Mouse (Mus musculus): Measurements from ENCODE around the gene Vps39. TPM values are rescaled to one million over a fixed set of nuclear protein-coding genes. Genes with fewer than 3 reads are reported as not detected.

Gene Vps39
- polyA plus RNA-seq, 1 experiment from 2014 or later, result 28.0 TPM

DNA sequence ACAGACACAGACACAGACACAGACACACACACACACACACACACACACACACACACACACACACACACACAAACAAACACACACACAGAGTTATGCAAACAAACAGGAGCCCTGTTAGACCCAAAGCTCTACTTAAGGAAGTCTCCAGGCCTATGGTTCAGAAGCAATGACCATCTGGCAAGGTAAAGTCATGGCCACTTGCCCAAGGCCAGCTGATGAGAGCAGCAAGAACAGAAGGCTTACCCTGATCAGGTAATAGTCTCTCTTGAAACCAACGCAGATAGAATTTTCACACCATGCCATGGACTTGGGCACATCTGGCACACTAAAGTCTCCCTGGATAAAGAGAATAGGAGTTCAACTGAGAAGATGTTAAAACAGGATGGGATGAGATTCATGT is 11.2 kb downstream of the Vps39 start:
- no peaks in the 10 kb centered on the region for H3K27me3 ChIP-seq (ENCODE audit: low read depth, poor library complexity, severe bottlenecking)
- peaks cover 91% of the 10 kb centered on the region for H3K36me3 ChIP-seq
- no peaks in the 10 kb centered on the region for H3K9me3 ChIP-seq (replicated peaks)
- no peak overlapping the region for H3K27ac ChIP-seq
- WGBS, result 96% methylated on average over 1 of the region's 1 CpGs
- DNase-seq (ENCODE audit: low spot score), result no peak
- H3K4me1 ChIP-seq, result no peaks in the 10 kb centered on the region
- H3K4me3 ChIP-seq, result no peak overlapping the region

DNA sequence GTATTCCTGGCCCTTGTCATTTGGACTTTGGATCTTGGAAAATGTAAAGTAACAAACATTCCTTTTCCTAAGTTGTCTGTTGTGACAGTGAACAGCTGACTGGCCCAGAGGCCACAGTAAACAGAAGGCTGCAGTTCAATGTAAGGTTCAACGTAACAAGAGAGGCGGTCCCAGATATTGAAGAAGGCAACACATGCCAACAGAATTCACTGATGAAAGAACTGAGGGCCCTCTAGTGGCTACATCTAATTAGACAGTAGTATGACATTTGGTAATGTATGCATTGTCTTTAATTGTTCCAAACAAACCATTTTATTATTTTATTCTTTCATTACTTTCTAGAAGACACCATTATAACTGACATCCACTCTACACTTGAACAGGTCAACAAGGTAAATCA is 15.1 kb downstream of the Vps39 start:
- Histone ChIP-seq H3K9me3 (replicated peaks) (no peaks in the 10 kb centered on the region), H3K27ac (no peak overlapping the region), H3K4me1 (no peaks in the 10 kb centered on the region), H3K27me3 (ENCODE audit: low read depth, poor library complexity, severe bottlenecking) (no peaks in the 10 kb centered on the region), H3K36me3 (peaks cover 86% of the 10 kb centered on the region), H3K4me3 (no peak overlapping the region)
- no peak for DNase-seq (ENCODE audit: low spot score)
- WGBS, result 90% methylated on average over 2 of the region's 2 CpGs

DNA sequence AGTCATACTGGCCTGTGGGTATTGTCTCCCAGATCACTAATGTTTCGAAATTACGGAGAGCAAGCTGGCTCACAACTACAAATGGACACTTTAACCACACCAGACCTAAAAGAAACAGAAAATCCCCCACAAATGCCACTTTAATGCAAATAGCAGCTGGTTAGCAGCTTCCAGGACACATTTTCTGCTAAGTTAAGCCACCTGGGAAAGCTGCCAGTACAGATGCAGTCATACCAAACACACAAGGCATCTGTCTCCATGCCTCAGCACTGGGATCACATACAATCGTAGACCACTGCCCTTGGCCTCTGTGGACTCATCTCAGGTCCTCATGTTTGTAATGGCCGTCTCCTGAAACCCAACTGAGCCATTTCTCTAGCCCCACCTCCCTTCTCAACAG is 21.4 kb downstream of the Vps39 start:
- DNase-seq (ENCODE audit: low spot score), result no peak
- no peak overlapping the region for H3K4me3 ChIP-seq
- no peak overlapping the region for H3K27ac ChIP-seq
- no peaks in the 10 kb centered on the region for H3K4me1 ChIP-seq
- WGBS, result 94% methylated on average over 4 of the region's 4 CpGs
- H3K9me3 ChIP-seq (replicated peaks), result no peaks in the 10 kb centered on the region
- peaks cover 85% of the 10 kb centered on the region for H3K36me3 ChIP-seq
- no peaks in the 10 kb centered on the region for H3K27me3 ChIP-seq (ENCODE audit: low read depth, poor library complexity, severe bottlenecking)

DNA sequence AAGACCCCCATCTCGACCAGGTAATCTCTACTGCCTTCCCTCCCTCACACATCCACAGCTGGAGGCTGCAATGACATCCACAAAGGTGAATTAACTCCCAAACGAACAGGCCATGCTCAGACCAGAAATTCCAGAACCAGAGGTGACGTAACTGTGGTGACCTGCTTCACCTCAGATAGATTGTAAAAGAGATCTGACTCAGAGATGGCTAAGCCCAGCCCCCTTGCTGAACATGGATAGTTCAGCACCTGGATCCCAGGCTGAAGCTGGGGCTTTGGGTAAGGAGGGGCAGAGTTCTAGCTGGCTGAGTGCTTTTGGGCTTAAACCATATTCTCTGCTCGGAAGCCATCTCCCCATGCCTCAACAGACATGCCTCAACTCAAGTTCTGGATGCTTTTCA is 37.9 kb downstream of the Vps39 start:
- Histone ChIP-seq H3K36me3 (peaks cover 40% of the 10 kb centered on the region), H3K27ac (no peak overlapping the region), H3K27me3 (ENCODE audit: low read depth, poor library complexity, severe bottlenecking) (no peaks in the 10 kb centered on the region), H3K4me3 (no peak overlapping the region), H3K4me1 (no peaks in the 10 kb centered on the region), H3K9me3 (replicated peaks) (no peaks in the 10 kb centered on the region)
- 75% methylated on average over 4 of the region's 4 CpGs for WGBS
- no peak for DNase-seq (ENCODE audit: low spot score)

DNA sequence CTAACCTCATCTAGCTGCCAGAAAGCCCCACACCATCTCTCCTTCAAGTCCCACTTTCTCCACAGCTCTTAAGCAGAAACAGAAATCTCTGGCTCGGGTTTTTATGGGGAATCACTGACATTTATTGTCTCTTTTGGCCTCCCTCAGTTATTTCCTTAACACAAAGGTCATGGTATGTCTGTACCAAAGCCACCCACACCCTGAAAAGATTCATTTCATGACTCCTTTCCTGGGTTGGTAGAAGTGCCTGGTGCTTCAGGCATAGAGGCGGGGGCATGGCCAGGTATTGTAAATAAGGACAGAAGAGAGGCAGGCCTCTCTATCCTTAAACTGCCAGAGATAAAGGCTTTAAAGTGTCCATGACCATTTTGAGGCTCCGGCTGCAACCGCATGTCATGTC is 38.5 kb downstream of the Vps39 start:
- Histone ChIP-seq H3K4me1 (no peaks in the 10 kb centered on the region), H3K4me3 (no peak overlapping the region), H3K27ac (no peak overlapping the region), H3K27me3 (ENCODE audit: low read depth, poor library complexity, severe bottlenecking) (no peaks in the 10 kb centered on the region), H3K9me3 (replicated peaks) (no peaks in the 10 kb centered on the region), H3K36me3 (peaks cover 37% of the 10 kb centered on the region)
- no peak for DNase-seq (ENCODE audit: low spot score)
- 80% methylated on average over 4 of the region's 4 CpGs for WGBS

DNA sequence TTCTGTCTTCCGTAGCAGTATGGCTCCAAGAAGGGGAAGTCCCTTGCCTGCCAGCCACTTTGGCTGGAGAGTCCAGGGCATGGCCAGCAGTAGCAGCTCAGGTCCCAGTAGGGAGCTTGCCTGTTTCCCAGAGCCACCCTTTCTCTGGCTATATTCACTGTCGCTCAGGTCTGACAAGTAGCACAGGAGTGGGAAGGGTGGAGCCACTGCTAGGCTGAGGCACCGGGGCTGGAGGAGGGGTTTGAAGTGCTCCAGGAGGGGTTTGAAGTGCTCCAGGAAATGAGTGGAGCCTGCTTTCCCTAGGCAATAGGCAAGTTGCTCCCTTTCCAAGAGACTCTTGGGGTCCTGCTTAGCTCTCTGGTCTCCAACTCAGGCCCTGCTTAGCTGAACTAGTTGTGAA is 39.0 kb downstream of the Vps39 start, which contains the start of gene Pla2g4f:
Gene Pla2g4f, minus strand, starts transcription at position 190 of the 400 bp plus-strand sequence.
- DNase-seq (ENCODE audit: low spot score), result no peak
- no peaks in the 10 kb centered on the region for H3K27me3 ChIP-seq (ENCODE audit: low read depth, poor library complexity, severe bottlenecking)
- WGBS, result 39% methylated on average over 3 of the region's 3 CpGs

DNA sequence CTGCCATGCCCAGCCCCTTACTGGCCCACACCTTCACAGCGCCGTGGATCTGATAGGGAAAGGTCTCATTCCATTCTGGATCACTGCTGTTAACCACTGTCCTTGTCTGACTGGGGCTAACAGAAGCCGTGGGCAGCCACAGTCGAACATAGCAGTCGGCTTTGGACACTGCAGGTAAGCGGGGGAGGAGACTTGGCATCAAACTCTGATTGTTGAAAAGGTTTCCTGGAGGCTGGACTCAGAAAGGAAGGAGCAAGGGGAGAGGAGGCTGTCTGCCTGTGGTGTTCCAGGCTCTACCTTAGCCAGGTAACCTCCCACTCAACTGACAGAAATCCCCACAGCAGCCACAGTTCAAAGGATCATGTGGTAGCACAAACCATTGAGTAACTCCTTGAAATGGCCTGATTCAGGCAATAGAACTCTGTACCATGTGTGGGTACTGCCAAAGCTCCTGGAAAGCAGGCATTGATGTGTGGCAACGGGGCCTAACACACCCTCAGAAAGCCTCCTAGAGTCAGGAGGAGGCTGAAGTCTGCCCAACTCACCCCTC is 40.6 kb downstream of the Vps39 start:
- no peaks in the 10 kb centered on the region for H3K27me3 ChIP-seq (ENCODE audit: low read depth, poor library complexity, severe bottlenecking)
- H3K4me1 ChIP-seq, result no peaks in the 10 kb centered on the region
- no peaks in the 10 kb centered on the region for H3K9me3 ChIP-seq (replicated peaks)
- peaks cover 15% of the 10 kb centered on the region for H3K36me3 ChIP-seq
- whole genome bisulfite sequencing, result 87% methylated on average over 7 of the region's 7 CpGs
- DNase-seq (ENCODE audit: low spot score), result no peak
- H3K27ac ChIP-seq, result no peak overlapping the region
- no peak overlapping the region for H3K4me3 ChIP-seq

More for the DNA sequence above, 39.0 kb downstream of the Vps39 start, which contains the start of gene Pla2g4f:
- H3K4me3 ChIP-seq, result no peak within 1 kb of the TSS
- no peaks in the 10 kb centered on the region for H3K9me3 ChIP-seq (replicated peaks)
- peaks cover 32% of the 10 kb centered on the region for H3K36me3 ChIP-seq
- no peaks in the 10 kb centered on the region for H3K4me1 ChIP-seq
- no peak within 1 kb of the TSS for H3K27ac ChIP-seq

DNA sequence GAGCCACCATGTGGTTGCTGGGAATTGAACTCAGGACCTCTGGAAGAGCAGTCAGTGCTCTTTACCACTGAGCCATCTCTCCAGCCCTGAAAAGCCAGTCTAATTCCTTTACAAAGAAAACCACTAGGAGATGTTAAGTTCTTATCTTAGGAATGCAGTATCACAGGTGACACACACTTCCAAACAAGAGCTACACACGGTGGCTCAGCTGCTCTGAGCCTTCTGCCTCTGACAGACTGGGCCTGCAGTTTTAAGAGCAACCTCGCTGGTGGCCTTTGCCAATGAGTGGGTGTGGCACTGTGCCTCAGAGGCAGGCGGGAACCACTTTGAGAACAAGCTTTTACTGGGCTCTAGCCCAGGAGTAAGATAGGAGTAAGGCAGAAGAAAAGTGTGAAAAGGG is 48.8 kb downstream of the Vps39 start:
- 31% methylated on average over 3 of the region's 3 CpGs for WGBS
- Histone ChIP-seq H3K4me1 (no peaks in the 10 kb centered on the region), H3K27ac (no peak overlapping the region), H3K4me3 (no peak overlapping the region), H3K36me3 (no peaks in the 10 kb centered on the region), H3K9me3 (replicated peaks) (no peaks in the 10 kb centered on the region), H3K27me3 (ENCODE audit: low read depth, poor library complexity, severe bottlenecking) (no peaks in the 10 kb centered on the region)
- no peak for DNase-seq (ENCODE audit: low spot score)

DNA sequence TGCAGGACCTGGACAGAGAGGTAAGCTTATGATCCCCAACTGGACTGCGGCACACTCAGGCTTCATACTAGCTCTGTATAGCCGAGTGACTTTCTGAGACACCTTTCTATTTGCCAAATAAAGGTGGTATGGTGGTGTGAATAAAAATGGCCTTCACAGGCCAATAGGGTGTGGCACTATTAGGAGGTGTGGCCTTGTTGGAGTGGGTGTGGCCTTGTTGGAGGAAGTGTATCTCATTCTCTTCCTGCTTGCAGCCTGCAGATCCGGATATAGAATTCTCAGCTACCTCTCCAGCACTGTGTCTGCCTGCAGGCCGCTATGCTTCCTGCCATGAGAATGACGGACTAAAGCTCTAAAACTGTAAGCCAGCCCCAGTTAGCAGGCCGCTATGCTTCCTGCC is 51.9 kb downstream of the Vps39 start:
- no peaks in the 10 kb centered on the region for H3K36me3 ChIP-seq
- no peaks in the 10 kb centered on the region for H3K4me1 ChIP-seq
- H3K9me3 ChIP-seq (replicated peaks), result no peaks in the 10 kb centered on the region
- 93% methylated on average over 6 of the region's 6 CpGs for WGBS
- H3K27me3 ChIP-seq (ENCODE audit: low read depth, poor library complexity, severe bottlenecking), result no peaks in the 10 kb centered on the region
- no peak overlapping the region for H3K27ac ChIP-seq
- DNase-seq (ENCODE audit: low spot score), result no peak
- H3K4me3 ChIP-seq, result no peak overlapping the region

DNA sequence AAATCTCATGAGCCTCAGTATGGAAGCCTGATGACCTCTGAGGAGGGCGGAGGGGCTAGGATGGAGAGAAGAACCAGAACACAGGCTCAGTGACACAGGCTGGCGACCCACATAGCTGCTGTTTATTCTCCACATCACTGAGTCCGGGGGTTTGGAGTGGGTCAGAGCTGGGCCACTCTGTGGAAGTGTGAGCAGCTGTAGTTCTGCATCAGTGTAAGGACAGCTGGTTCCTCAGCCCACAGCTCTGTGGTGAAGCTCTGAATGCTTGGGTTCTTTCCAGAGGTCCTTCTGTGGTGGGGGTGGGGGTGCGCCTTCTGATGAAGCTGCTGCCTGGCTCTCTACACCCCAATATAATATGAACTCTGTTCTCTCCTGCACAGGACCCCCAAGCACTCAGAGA is 53.1 kb downstream of the Vps39 start:
- no peaks in the 10 kb centered on the region for H3K36me3 ChIP-seq
- no peak overlapping the region for H3K27ac ChIP-seq
- no peak overlapping the region for H3K4me3 ChIP-seq
- 94% methylated on average over 4 of the region's 4 CpGs for WGBS
- no peaks in the 10 kb centered on the region for H3K4me1 ChIP-seq
- no peaks in the 10 kb centered on the region for H3K9me3 ChIP-seq (replicated peaks)
- no peaks in the 10 kb centered on the region for H3K27me3 ChIP-seq (ENCODE audit: low read depth, poor library complexity, severe bottlenecking)
- DNase-seq (ENCODE audit: low spot score), result no peak

DNA sequence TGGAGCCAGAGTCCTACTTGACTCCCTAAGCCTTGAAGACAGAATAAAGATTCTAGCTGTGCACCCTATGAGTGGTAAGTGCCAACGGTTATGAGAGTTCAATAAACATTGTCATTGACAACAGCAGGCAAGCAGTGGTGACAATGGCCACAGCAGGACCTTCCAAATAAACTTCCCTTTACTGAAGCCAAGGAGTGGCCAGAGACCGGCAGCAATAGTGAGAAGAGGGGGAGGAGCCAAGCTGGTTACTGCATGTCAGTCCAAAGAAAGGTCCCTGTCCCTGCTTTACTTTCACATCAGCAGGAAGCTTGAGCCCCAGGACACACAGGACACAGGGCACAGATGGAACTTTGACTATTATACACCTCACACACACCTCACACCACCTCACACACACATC is 56.8 kb downstream of the Vps39 start:
- Histone ChIP-seq H3K4me1 (peaks cover 6% of the 10 kb centered on the region), H3K36me3 (no peaks in the 10 kb centered on the region), H3K4me3 (no peak overlapping the region), H3K9me3 (replicated peaks) (no peaks in the 10 kb centered on the region), H3K27me3 (ENCODE audit: low read depth, poor library complexity, severe bottlenecking) (no peaks in the 10 kb centered on the region), H3K27ac (no peak overlapping the region)
- no peak for DNase-seq (ENCODE audit: low spot score)
- WGBS, result 19% methylated on average over 2 of the region's 2 CpGs

DNA sequence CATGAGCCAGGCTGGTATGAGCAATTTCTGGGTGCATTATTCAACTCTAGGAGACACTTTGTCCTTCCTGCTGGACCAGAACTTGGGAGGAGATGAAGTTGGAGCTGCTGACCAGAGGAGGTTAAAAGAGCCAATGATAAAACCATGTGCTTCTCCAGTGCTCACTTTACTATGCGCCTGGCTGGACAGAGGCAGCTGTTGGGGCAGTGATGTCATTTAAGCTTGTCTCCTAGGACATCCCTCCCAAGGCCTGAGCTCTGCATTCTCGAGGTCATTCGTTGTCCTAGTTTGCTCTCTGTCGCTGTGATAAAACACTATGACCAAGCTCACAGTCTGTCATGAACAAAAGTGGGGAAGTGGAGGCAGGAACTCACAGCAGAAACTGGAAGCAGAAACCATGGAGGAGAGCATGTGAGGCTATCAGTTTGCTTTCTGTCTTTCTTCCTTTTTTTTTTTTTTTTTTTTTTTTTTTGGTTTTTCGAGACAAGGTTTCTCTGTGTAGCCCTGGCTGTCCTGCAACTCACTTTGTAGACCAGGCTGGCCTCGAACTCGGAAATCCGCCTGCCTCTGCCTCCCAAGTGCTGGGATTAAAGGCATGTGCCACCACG is 61.4 kb downstream of the Vps39 start:
- WGBS, result 85% methylated on average over 8 of the region's 9 CpGs
- no peaks in the 10 kb centered on the region for H3K9me3 ChIP-seq (replicated peaks)
- H3K36me3 ChIP-seq, result no peaks in the 10 kb centered on the region

DNA sequence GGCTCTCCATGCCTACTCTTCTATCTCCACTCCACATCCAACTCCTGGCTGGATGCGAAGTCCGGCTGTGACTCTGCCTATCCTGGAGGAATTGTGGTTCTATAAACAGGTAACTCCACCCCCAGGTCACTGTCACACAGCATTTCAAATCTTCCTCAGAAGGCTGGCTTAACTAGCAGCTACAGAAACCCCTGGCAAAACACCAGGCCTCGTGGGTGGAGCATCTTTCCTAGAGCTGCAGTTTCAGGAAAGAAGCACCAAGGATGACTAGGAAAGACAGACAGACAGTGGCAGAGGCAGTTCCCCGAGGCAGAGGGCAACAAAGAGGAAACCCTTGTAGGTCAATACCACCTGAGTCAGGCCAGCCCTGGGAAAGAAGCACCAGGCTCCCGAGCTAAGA is 63.9 kb downstream of the Vps39 start, which contains the start of gene Pla2g4d:
Gene Pla2g4d, minus strand, starts transcription at position 203 of the 400 bp plus-strand sequence.
- Histone ChIP-seq H3K9me3 (replicated peaks) (no peaks in the 10 kb centered on the region), H3K4me1 (peaks cover under 1% of the 10 kb centered on the region; the same call in 1 of the 2 replicates), H3K36me3 (no peaks in the 10 kb centered on the region), H3K27me3 (ENCODE audit: low read depth, poor library complexity, severe bottlenecking) (no peaks in the 10 kb centered on the region), H3K4me3 (no peak within 1 kb of the TSS), H3K27ac (no peak within 1 kb of the TSS)
- 78% methylated on average over 5 of the region's 5 CpGs for WGBS
- no peak for DNase-seq (ENCODE audit: low spot score)

More for the DNA sequence above, 61.4 kb downstream of the Vps39 start:
- DNase-seq (ENCODE audit: low spot score), result no peak
- Histone ChIP-seq H3K4me1 (peaks cover 6% of the 10 kb centered on the region), H3K27ac (no peak overlapping the region), H3K4me3 (no peak overlapping the region), H3K27me3 (ENCODE audit: low read depth, poor library complexity, severe bottlenecking) (no peaks in the 10 kb centered on the region)

DNA sequence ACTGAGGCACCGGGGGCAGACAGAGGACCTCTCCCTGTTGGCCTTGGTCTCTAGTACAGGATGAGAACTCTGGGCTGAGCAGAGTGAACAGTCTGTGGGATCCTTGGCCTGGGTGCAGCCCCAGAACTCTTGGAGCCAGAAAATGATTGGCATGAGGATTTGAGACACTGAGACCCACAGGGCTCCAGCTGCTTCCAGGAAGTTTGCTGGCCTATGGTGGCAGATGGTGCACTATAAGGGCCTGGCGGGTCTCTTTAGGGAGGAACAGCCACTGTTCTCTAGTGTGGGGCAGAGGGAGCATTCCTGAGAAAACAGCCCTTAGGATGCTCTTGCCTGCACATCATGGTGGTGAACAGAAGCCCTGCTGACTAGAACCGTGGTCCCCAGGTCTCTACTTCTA is 64.5 kb downstream of the Vps39 start:
- H3K27me3 ChIP-seq (ENCODE audit: low read depth, poor library complexity, severe bottlenecking), result no peaks in the 10 kb centered on the region
- no peak overlapping the region for H3K27ac ChIP-seq
- H3K4me1 ChIP-seq, result no peaks in the 10 kb centered on the region
- no peaks in the 10 kb centered on the region for H3K36me3 ChIP-seq
- no peaks in the 10 kb centered on the region for H3K9me3 ChIP-seq (replicated peaks)
- WGBS, result 93% methylated on average over 3 of the region's 3 CpGs
- DNase-seq (ENCODE audit: low spot score), result no peak
- no peak overlapping the region for H3K4me3 ChIP-seq
